Mouse (Mus musculus) brain, embryonic 14.5 days (tissue): Measurements from ENCODE around the gene Drc3.

ENCODE experiments used
- CTCF ChIP-seq: fragments of 200-500 bp; IDR thresholded peaks from 2 replicates; pipeline ENCODE4 v1.5.1; 2012; ENCODE audit warnings: inconsistent platforms, mild to moderate bottlenecking, moderate library complexity, borderline replicate concordance; ENCODE audit not compliant: insufficient read depth, insufficient read length; ENCODE audit errors: extremely low read depth
- POLR2A ChIP-seq: fragments of 200-500 bp; IDR thresholded peaks from 2 replicates; pipeline ENCODE4 v1.6.1; 2012; ENCODE audit warnings: mild to moderate bottlenecking, inconsistent platforms, borderline replicate concordance; ENCODE audit not compliant: poor library complexity, insufficient read depth, insufficient read length, severe bottlenecking; ENCODE audit errors: extremely low read depth

GRCm38 (mm10) chr11:60368909-60369308 is 15.8 kb downstream of the Drc3 start:
- no peak for TF ChIP-seq POLR2A
- no peak for TF ChIP-seq CTCF
